Mouse (Mus musculus) gastrocnemius, postnatal 14 days (tissue): ENCODE measurements around the gene Trim2. TPM values are rescaled to one million over a fixed set of nuclear protein-coding genes. Genes with fewer than 3 reads are reported as not detected.
A peak's percentile ranks its signal among the peaks of the same experiment; 100 is the strongest.

Source experiments
- DNase-seq: peaks from one replicate; pipeline ENCODE4 v3.0.0; 2021; ENCODE audit warnings: mixed read lengths
- intact Hi-C: fragments of 180-260 bp; cut with DNase I; formaldehyde crosslinking; loops from one replicate; pipeline ENCODE4 v1.15.1; 2025; ENCODE audit warnings: low total_unique reads
- total RNA-seq, 2 experiments: library from RNA; stranded (reverse); gene quantifications; 2 replicates each; pipeline ENCODE4 v1.2.3; 2021

Gene Trim2
- total RNA-seq, 2 experiments from 2014 or later: 4.9 to 5.4 TPM

DNA sequence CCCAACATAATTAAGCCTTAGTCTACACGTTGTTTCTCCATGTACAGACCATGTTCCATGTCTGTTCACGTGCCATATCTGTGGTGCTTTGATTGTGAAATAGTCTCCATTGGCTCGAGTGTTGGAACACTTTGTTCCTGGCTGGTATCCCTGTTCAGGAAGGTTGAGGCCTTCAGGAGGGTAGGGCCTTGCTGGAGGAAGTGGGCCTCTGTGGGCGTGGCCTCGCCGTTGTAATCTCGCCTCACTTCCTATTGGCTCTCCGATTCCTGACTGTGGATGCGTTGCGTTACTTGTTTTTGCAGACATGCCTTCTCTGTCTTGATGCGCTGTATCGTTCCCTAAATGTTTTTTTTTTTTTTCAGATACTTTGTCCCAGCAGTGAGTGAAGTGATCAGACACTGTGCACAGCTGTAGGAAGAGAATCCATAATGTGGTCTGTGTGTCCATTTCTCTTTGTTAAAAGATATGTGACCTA lies 18.3 kb upstream of the Trim2 start:
- intact Hi-C loops: no loop called here
- DNase-seq: no peak

DNA sequence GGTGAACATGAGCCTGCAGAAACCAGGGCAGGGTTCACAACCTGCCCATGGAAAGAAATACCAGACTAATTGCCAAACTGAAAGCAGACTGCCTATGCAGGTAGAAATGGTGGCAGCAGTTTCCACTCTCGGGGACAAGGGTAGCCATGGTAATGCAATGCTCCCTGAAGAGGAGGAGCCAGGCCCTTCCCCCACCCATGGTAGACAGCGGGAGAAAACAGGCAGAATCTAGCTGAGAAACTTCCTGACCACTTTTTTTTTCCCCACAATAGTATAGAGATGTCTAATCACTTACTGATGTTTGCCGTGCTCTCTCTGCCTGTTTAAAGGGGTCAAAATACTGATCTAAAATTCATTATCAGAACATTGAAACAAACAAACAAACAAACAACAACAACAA lies 17.8 kb upstream of the Trim2 start:
- no peak for DNase-seq
- intact Hi-C loops: no loop called here

DNA sequence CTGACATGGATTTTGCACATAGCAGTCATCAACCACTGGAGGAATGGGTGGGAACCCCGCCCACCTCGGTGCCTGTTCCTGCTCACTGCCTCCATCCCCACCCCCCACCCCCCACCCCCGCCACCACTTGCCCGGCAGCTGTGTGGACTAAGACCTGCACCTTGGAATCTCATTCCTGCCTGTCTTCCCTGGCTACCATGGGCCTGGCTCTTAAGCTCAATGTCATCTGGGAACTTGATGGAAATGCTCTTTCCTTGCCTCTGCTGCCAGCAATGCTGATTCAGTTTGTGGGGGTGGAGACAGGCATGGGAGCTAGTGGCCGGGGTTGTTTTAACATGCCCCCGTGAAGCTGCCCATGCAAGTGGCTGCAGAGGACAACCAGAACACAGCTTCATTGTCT lies 17.3 kb upstream of the Trim2 start:
- DNase-seq: no peak
- intact Hi-C loops: no loop called here

DNA sequence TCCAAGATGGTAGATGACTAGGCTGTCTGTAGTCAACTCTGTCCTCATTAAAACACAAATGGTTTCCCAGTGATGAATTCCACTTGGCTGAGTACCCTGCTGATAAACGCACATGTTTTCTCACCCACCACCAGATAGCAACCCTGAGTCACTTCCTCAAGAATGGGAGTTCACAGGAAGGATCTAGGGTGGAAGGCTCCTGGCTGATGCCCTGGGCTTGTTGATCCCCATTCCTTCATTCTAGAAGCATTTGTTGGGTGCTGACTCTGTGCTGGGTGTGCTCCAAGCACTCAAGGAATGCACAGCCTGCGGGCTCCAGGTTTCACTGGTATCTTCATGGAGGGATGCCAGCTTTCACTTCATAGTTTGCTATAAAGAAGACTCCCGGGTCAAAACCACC lies 12.8 kb upstream of the Trim2 start:
- intact Hi-C loops: loop anchor here (10.0 kb wide), 1 partner anchor 405 kb away; no protein-coding TSS in a partner anchor
- DNase-seq: no peak

DNA sequence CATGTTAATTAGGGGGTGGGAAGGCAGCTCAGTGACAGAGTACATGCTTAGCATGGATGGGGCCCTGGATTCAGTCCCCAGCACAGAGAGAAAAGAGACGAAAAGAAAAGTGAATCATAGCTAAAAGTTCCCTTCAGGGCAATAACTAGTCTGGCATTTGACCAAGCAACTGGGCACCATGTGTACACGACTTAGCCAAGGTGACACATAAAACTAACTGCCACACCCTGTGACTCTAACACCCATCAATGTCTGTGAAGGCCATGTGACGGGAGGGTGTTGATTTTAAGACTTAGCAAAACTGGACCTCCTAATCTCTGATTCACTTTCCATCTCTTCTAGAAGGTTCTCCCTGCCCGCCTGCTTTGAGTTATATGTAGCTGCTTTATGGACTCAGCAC lies 12.2 kb upstream of the Trim2 start:
- intact Hi-C loops: loop anchor here (10.0 kb wide), 1 partner anchor 404 kb away; no protein-coding TSS in a partner anchor

DNA sequence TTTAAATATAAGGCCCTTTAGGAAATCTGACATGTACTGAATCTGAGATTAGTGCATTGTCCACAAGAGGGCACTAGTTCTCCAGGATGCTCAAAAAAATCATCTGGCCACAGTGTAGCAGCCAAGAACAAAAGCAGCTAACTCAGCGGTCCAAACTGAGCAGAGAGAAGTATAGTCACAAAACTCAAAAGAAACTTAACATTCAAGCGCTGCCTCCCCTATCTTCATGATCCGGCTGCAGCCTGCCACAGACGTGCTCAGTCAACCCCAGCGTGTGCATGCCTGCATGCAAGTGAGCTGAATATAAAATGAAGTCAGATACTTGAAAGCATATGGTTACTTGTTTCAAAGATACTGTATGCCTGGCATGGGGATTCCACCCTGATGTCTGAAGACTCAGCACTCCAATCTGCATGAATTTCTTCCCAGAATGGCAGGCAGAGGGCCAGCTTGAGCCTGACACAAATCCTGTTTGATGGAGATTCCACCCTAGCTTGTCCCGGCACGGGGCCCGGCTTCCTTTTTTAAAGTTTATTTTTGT lies 8.0 kb upstream of the Trim2 start:
- DNase-seq: peak; percentile 32

More for the DNA sequence above, 12.2 kb upstream of the Trim2 start:
- no peak for DNase-seq

DNA sequence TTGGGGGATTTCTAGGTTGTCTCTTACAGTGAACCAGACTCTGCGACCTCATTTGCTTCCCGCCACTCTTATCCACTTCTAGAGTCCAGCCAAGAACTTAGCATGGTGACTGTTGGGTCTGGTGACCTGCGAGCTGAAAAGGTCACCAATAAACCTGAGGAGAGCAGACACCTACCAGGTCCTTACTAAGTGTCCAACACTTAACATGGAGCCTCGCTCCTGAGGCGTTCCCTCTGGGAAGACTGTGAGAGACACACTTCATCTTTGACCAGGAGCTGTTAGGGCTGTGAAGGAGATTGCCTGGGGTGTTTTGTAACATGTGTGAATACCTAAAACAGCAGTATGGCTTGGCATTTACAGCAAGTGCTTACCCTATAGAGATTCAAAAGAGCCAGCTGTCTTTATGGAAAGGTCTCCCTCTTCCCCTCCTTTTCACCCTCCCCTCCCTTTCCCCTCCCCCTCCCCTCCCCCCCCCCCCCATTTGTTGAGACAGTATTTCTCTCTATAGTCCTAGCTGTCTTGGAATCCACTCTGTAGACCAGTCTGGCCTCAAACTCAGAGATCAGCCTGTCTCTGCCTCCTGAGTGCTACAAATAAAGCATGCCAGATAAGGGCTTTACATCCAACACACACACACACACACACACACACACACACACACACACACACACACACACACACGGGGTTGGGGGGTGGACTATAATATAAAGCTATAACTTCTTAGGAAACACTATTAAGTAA lies 7.3 kb upstream of the Trim2 start:
- intact Hi-C loops: loop anchor here (5.0 to 10.0 kb wide), 2 partner anchors 137 to 399 kb away; no protein-coding TSS in a partner anchor
- no peak for DNase-seq

More for the DNA sequence above, 8.0 kb upstream of the Trim2 start:
- intact Hi-C loops: loop anchor here (5.0 to 10.0 kb wide), 2 partner anchors 137 to 400 kb away; no protein-coding TSS in a partner anchor

DNA sequence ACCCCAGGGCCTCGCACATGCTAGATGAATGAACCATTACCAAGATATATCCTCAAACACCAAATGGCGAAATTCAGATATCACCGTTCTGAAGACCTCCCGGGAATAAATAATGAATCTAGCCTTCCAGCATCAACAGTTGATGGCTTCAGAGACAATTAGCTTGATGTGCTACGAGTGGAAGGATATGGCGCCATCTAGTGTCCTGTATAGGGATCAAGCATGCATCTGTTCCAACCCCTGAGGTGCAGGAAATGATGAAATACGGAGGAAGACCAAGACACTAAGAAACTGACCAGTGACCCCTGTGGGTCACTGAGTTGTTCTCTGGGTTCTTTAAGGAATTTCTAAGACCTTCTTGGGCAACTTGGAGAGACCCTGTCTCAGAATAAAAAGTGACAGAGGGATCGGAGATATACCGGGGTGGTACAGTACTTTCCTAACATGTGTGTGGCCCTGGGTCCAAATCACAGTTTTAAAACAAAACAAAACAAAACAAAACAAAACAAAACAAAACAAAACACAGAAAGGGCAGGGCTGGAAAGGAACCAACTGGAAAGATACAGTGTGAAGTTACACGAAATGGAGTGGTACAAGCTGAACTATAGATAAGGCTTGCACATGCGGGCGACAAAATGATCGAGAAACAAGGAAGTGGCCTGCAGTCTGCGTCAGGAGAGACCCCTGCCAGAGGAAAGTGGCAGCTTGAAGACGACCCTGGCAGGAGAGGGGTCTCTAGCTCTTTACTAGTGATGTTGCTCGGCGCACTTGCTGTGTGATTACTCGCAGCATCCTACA lies 6.5 kb upstream of the Trim2 start:
- intact Hi-C loops: loop anchor here (5.0 to 10.0 kb wide), 2 partner anchors 136 to 398 kb away; no protein-coding TSS in a partner anchor
- peak; percentile 46 for DNase-seq

DNA sequence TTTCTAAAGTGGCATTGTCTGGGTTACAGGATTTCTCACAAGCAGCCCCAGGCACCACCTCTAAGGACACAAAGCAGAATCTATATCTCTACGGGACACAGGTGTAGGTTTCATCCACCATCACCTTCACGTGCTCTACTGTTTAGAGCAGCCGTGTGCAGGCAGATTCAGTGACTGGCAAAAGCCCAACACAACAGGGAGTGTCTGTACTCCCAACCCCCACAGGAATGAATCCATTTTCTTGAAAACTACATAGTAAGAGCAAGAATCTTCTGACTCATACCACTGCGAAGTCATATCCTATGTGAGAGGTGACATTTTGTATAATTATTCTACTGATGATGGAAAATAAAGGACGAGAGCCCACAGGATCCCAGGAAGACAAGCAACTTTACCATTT lies 5.6 kb upstream of the Trim2 start:
- DNase-seq: no peak
- intact Hi-C loops: loop anchor here (5.0 to 10.0 kb wide), 2 partner anchors 135 to 398 kb away; no protein-coding TSS in a partner anchor

DNA sequence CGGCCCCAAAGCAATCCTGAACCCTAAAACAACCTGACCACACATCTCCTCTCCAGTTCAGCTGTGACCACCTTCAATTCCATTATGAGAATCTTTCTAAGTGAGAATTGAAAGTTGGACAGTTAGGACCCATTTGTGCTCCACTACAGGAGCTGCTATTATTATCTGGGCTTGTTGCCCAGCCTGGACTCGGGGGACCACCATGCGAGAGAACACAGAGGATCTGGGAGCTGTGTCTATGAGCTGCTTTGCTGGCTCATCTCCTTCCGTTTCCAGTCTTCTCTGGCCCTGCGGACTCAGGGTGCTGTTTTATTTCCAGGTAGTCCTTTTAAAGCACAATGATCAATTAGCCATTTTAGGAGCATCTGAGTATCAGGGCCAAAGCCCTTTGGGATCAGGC lies 839 bp upstream of the Trim2 start:
- intact Hi-C loops: no loop called here
- peak; percentile 46 for DNase-seq

DNA sequence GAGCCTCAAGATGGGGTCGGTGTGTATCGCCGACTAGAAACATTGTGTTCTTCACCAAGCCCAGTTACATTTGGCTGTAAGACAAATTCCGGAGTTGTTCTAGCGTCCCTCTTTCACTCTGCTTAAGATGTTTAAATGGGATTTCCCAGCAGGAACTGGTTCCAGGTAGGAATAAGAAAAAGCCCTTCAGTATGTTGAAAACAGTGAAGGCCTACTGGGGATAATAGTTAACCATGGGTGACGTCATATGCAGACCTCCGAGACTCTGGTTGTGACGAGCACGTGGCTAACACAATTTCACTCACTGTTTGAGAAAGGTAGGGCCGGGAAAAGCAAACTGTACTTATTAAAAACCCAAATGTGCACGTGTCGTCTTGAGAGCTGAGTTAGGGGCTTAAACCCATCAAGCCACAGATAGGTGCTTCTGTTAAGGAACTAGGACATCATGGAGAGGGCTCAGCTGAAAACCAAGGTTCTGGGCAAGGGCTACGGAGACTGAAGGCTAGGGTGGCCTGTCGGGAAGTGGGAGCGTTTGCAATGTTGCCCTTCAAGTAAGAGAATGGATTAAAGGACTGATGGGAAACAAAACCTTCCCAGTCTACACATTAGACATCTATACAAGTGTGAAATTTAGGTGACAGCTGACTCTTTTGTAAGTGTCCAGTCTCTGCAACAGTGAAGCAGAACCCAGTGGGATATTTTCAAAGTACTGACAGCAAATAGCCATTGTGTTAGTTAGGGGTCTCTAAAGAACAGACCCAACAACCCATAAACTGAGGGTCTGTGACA lies 761 bp downstream of the Trim2 start:
- intact Hi-C loops: no loop called here
- no peak for DNase-seq

DNA sequence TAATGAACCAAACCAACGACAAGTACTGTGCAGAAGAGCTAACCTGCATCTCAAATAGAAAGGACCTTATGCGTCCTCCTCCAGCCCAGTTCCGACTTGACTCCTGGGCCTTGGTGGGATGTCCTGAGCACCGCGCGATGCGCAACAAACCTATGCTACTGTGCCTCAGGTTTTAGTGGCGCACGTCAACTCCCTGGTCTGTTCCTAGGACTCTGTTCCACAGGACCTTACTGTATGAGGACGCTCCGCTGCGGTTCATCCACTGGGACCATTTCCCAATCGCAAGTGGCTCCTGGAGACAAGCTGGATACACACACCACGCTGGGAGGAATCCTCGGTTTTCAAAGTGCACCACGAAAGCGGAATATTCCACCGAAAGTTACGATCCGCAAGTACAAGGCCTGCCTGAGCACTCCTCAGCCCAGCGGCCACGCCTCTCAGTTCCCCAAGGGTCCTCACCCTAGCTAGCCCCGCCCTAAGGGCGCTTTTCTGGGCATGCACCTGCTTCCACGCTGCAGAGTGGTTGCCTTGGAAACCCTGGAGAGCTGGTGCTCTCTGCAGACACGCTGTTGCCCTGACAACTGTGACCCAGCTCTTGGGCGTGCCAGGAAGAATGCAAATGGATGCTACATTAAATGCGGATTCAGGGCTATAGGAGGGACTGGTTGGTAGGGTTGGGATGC lies 1.5 kb downstream of the Trim2 start:
- no peak for DNase-seq
- intact Hi-C loops: no loop called here

DNA sequence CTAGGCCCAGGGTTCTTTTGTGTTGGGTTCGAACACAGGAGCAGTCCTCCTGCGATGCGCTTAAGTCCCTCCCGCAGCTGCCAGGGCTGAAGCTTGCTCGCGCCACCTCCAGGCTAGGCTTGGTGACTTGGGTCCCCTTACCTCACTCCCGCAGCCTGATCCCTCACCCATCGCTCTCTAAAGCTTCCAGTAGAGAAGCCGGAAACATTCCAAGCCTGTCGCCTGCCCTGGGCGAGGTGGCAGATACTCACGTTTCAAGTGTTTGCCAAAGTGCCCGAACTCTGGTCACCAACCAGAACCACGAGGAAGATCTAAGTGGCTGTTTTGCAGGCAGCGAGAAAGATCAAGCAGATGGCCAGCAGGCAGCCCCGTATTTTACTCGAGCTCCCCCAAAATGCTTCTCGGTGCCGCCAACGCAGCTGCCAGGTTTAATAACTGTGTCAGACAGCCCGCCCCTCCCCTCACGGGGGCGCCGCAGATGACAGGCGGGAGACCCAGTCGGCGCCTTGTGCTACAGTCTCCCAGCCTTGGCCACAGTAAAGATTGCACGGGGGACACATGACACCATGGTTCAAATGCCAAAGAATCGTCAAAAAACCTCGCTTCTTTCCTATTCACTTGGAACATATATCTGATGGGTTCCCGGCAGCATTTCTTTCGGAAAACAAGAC lies 2.2 kb downstream of the Trim2 start:
- intact Hi-C loops: no loop called here
- DNase-seq: peak; percentile 58

DNA sequence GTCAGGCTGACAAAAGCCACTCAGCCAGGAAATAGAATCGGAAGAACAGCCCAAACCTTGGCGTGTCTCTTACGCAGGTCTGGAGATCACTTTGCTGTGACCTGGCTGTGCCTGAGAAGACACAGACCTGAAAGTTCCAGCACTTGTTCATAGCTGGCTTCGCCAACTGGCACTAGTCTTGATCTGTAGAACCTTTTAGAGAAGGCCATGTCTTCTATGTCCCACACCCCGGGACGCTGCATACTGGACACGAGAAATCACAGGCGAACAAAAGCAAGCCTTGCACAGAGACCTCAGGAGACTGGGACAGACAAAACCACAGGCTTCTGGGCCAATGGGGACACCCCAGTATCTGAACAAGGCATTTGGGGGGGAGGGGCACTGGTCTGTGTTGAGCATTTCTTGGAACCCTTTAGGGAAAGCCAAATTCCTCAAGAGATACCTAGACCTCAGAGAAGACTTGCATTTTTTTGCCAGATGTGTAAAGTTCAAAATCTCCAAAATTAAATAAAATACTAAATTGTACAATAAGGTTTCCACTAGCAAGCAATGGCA lies 3.2 kb downstream of the Trim2 start:
- intact Hi-C loops: no loop called here
- no peak for DNase-seq

DNA sequence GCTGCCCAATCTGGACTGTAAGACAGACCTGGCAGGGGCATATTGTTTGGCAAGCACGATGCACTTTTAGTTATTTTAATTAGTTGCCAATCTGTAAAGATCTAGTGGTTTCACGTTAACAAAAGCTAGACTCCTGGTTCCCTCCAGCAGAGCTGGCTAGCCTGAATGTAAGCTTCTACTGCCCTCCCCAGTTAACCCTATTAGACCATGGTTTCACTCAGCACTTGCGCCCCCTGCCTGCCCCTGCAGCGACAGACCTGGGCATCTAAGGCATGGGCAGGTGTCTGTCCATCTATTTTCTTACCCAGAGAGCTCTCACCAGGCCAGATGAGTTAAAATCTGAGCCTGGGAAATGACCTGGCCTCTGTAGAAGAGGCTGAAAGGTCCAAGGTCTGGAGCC lies 4.4 kb downstream of the Trim2 start:
- intact Hi-C loops: no loop called here
- no peak for DNase-seq

DNA sequence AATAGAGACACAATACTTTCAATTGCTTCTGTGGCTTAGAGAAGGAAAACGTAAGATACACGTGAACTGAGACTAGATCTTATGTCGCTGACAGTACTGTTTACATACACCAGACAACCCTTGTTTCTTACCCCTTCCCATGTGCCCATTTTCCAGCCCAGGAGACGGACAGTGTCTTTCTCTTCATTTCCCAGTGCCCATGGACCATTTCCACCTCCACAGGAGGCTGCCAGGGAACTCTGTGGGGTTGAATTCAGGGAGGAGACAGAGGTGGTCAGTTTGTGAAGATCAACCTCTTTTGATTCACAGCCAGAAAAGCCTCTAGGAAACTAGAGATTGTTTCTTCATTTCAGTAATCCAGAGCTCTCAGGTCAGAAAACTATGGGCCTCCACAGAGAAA lies 5.0 kb downstream of the Trim2 start:
- intact Hi-C loops: no loop called here
- DNase-seq: no peak

DNA sequence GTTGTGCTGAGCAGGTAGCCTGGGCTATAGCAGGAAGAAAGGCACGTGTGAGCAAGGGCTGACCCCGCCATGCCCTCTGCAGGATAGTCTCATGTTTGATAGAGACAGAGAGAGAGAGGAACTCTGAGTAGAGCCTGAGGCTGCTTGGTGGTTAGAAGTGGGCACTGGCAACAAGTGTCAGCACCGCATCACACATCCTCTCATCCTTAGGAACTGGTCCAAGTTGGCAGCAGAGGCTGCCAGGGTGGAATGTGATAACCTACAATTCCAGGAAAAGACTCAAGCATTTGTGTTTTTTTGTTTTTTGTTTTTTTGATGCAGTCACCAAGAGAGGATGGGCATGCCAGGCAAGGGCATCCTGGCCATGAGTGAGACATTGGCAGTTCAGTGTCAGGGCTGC lies 8.5 kb downstream of the Trim2 start:
- DNase-seq: no peak
- intact Hi-C loops: no loop called here

DNA sequence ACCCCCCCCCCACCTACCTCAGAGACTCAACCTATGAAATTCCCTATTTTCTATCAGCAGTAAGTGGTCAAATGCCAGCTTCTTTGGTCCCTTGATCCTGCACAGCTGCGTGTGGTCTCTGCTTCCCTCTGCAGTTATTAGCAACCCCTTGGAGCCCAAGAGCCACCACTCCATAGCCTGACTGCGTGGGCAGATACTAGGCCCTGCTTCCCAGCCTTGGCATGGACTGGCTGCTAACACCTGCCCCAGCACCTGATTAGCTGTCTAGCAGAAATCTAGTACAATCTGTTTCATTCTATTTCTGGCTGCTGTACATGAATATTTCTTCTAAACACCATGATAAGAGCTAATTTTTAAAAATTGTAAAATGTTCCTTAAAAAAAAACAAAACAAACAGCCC lies 10.0 kb downstream of the Trim2 start:
- intact Hi-C loops: no loop called here

More for the DNA sequence above, 10.0 kb downstream of the Trim2 start:
- DNase-seq: no peak
